Mouse (Mus musculus) common myeloid progenitor, adult 5-6 weeks (primary cell): ENCODE data around the gene Smad3. TPM values are rescaled to one million over a fixed set of nuclear protein-coding genes. Genes with fewer than 3 reads are reported as not detected.

Experiments used
- ATAC-seq: replicated peaks from 2 replicates; pipeline ENCODE4 v1.8.0; 2016; ENCODE audit warnings: low read depth, mild to moderate bottlenecking, moderate TSS enrichment, inconsistent platforms; ENCODE audit not compliant: poor library complexity, severe bottlenecking
- total RNA-seq: library from RNA; stranded (forward); fragments of 200-1000, 187-1606 nt; gene quantifications from 2 replicates; pipeline ENCODE4 v1.2.3, GENCODE M21; 2017

Gene Smad3
- total RNA-seq, 1 experiment from 2014 or later = 39.1 TPM

- ATAC-seq = no peak
These were observed 8.4 kb downstream of the Smad3 start for GRCm38 (mm10) chr9:63749296-63749915.

- ATAC-seq = no peak
These were observed 10.0 kb downstream of the Smad3 start for GRCm38 (mm10) chr9:63747645-63748295.

GRCm38 (mm10) chr9:63746980-63747379 lies 10.8 kb downstream of the Smad3 start:
- ATAC-seq = no peak

GRCm38 (mm10) chr9:63745821-63746632 lies 11.8 kb downstream of the Smad3 start:
- no peak for ATAC-seq

GRCm38 (mm10) chr9:63744595-63744994 lies 13.2 kb downstream of the Smad3 start:
- no peak for ATAC-seq

GRCm38 (mm10) chr9:63743775-63744174 lies 14.0 kb downstream of the Smad3 start:
- 0 out of 2 replicates have a peak, but pooled peaks have one; percentile 10 for ATAC-seq

- ATAC-seq = no peak
These were observed 14.7 kb downstream of the Smad3 start for GRCm38 (mm10) chr9:63742887-63743660.

- ATAC-seq = no peak
These were observed 15.5 kb downstream of the Smad3 start for GRCm38 (mm10) chr9:63742318-63742717.

GRCm38 (mm10) chr9:63741792-63742191 lies 16.0 kb downstream of the Smad3 start:
- no peak for ATAC-seq

GRCm38 (mm10) chr9:63740320-63740841 lies 17.4 kb downstream of the Smad3 start:
- peak; percentile 40 for ATAC-seq

GRCm38 (mm10) chr9:63738830-63739229 lies 19.0 kb downstream of the Smad3 start:
- peak; percentile 9; the same call in 1 of the 2 replicates for ATAC-seq

GRCm38 (mm10) chr9:63738086-63738701 lies 19.6 kb downstream of the Smad3 start:
- peak; percentile 66 for ATAC-seq

GRCm38 (mm10) chr9:63737426-63737931 lies 20.3 kb downstream of the Smad3 start:
- peak; percentile 34 for ATAC-seq

GRCm38 (mm10) chr9:63734261-63734660 lies 23.5 kb downstream of the Smad3 start:
- no peak for ATAC-seq

GRCm38 (mm10) chr9:63732700-63733099 lies 25.1 kb downstream of the Smad3 start:
- ATAC-seq = no peak

GRCm38 (mm10) chr9:63731114-63731828 lies 26.5 kb downstream of the Smad3 start:
- ATAC-seq = peak; percentile 67

GRCm38 (mm10) chr9:63728969-63729368 lies 28.8 kb downstream of the Smad3 start:
- no peak for ATAC-seq

- ATAC-seq = no peak
These were observed 30.7 kb downstream of the Smad3 start for GRCm38 (mm10) chr9:63727070-63727469.
